Mouse (Mus musculus): ENCODE results near the gene Mydgf. TPM values are rescaled to one million over a fixed set of nuclear protein-coding genes. Genes with fewer than 3 reads are reported as not detected.

The Mydgf gene
- total and polyA plus RNA-seq, 2 experiments: 81.1 to 91.1 TPM

- Histone ChIP-seq H3K4me1 (ENCODE audit: control insufficient read depth, insufficient read depth, low read length) (peaks cover 2% of the 10 kb centered on the region; the same call in 1 of the 2 replicates), H3K9ac (ENCODE audit: low read depth, low read length) (no peak overlapping the region), H3K27ac (replicated peaks; ENCODE audit: insufficient read depth, low read depth, low read length) (no peak overlapping the region), H3K27me3 (ENCODE audit: control insufficient read depth, insufficient read depth, low read length) (peaks cover 10% of the 10 kb centered on the region), H3K36me3 (ENCODE audit: control insufficient read depth, insufficient read depth, low read length) (no peaks in the 10 kb centered on the region), H3K79me2 (ENCODE audit: control insufficient read depth, insufficient read depth, low read length) (no peaks in the 10 kb centered on the region), H3K4me3 (ENCODE audit: insufficient read depth, low read depth, low read length) (no peak overlapping the region)
- TF ChIP-seq POLR2A (IDR thresholded peaks at IDR 0.05; ENCODE audit: extremely low read depth, insufficient read depth, low read length) (no peak), CTCF (IDR thresholded peaks at IDR 0.05; ENCODE audit: low read depth, low read length) (no peak)
- no peak for DNase-seq (ENCODE audit: extremely low read depth, low read depth, low spot score)
- 12% methylated on average over 29 of the region's 30 CpGs for WGBS
Measured at GRCm38 (mm10) chr17:56148790-56149618, 34.7 kb downstream of the Mydgf start.

GRCm38 (mm10) chr17:56148280-56148679 is 35.4 kb downstream of the Mydgf start:
- no peak for DNase-seq (ENCODE audit: extremely low read depth, low read depth, low spot score)
- Histone ChIP-seq H3K4me1 (ENCODE audit: control insufficient read depth, insufficient read depth, low read length) (no peaks in the 10 kb centered on the region), H3K27ac (replicated peaks; ENCODE audit: insufficient read depth, low read depth, low read length) (no peak overlapping the region), H3K36me3 (ENCODE audit: control insufficient read depth, insufficient read depth, low read length) (no peaks in the 10 kb centered on the region), H3K79me2 (ENCODE audit: control insufficient read depth, insufficient read depth, low read length) (no peaks in the 10 kb centered on the region), H3K4me3 (ENCODE audit: insufficient read depth, low read depth, low read length) (no peak overlapping the region), H3K9ac (ENCODE audit: low read depth, low read length) (no peak overlapping the region), H3K27me3 (ENCODE audit: control insufficient read depth, insufficient read depth, low read length) (peaks cover 10% of the 10 kb centered on the region)
- WGBS: 40% methylated on average over 9 of the region's 9 CpGs
- no peak for TF ChIP-seq CTCF (IDR thresholded peaks at IDR 0.05; ENCODE audit: low read depth, low read length)
- no peak for TF ChIP-seq POLR2A (IDR thresholded peaks at IDR 0.05; ENCODE audit: extremely low read depth, insufficient read depth, low read length)

DNA sequence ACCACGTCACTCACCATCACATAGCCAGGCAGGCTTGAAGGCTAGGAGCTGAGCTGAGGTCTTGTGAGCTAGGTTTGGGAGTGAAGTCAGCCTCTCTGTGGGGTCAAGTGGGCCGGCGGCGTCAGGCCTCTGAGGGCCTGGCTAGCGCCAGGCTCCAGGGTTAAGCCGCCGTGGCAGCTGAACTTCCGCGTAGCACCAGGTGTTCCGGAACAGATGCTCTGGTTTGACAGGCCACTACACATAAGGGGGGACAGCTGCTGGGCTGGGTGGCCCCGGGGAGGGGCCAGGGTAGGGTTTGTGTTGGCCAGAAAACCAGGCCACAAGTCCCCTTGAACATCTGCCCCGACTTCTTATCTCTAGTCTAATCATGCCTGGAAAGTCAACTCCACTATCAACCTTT is 36.3 kb downstream of the Mydgf start:
- peaks cover 10% of the 10 kb centered on the region for H3K27me3 ChIP-seq (ENCODE audit: control insufficient read depth, insufficient read depth, low read length)

DNA sequence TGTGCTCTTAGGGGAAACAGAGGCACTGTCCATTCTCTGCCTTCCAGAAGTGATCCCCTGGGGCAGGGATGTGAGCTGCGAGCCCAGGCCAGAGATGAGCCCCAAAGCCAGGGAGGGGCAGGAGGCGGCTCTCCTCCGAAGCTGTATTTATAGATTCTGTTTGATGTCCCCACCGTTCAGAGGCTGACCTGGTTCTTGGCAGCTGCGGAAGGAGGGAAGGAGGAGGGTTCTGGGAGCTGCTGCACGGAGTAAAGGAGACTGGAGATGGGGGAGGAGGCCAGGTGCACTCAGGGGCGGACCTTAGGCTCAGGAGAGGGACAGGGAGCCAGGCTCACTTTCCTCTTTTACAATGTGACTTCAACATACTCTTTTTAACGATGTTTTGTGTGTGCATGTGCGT is 37.6 kb downstream of the Mydgf start:
- no peak for DNase-seq (ENCODE audit: extremely low read depth, low read depth, low spot score)
- H3K9ac ChIP-seq (ENCODE audit: low read depth, low read length): no peak overlapping the region
- TF ChIP-seq CTCF (IDR thresholded peaks at IDR 0.05; ENCODE audit: low read depth, low read length): no peak
- TF ChIP-seq POLR2A (IDR thresholded peaks at IDR 0.05; ENCODE audit: extremely low read depth, insufficient read depth, low read length): no peak
- no peaks in the 10 kb centered on the region for H3K36me3 ChIP-seq (ENCODE audit: control insufficient read depth, insufficient read depth, low read length)
- no peaks in the 10 kb centered on the region for H3K4me1 ChIP-seq (ENCODE audit: control insufficient read depth, insufficient read depth, low read length)
- no peaks in the 10 kb centered on the region for H3K79me2 ChIP-seq (ENCODE audit: control insufficient read depth, insufficient read depth, low read length)
- H3K4me3 ChIP-seq (ENCODE audit: insufficient read depth, low read depth, low read length): no peak overlapping the region
- no peak overlapping the region for H3K27ac ChIP-seq (replicated peaks; ENCODE audit: insufficient read depth, low read depth, low read length)
- WGBS: 45% methylated on average over 9 of the region's 9 CpGs
- H3K27me3 ChIP-seq (ENCODE audit: control insufficient read depth, insufficient read depth, low read length): peaks cover 17% of the 10 kb centered on the region

More for the DNA sequence above, 36.3 kb downstream of the Mydgf start:
- Histone ChIP-seq H3K9ac (ENCODE audit: low read depth, low read length) (no peak overlapping the region), H3K27ac (replicated peaks; ENCODE audit: insufficient read depth, low read depth, low read length) (no peak overlapping the region), H3K36me3 (ENCODE audit: control insufficient read depth, insufficient read depth, low read length) (no peaks in the 10 kb centered on the region), H3K79me2 (ENCODE audit: control insufficient read depth, insufficient read depth, low read length) (no peaks in the 10 kb centered on the region), H3K4me3 (ENCODE audit: insufficient read depth, low read depth, low read length) (no peak overlapping the region), H3K4me1 (ENCODE audit: control insufficient read depth, insufficient read depth, low read length) (no peaks in the 10 kb centered on the region)
- TF ChIP-seq POLR2A (IDR thresholded peaks at IDR 0.05; ENCODE audit: extremely low read depth, insufficient read depth, low read length) (no peak), CTCF (IDR thresholded peaks at IDR 0.05; ENCODE audit: low read depth, low read length) (no peak)
- 77% methylated on average over 12 of the region's 12 CpGs for WGBS
- no peak for DNase-seq (ENCODE audit: extremely low read depth, low read depth, low spot score)

GRCm38 (mm10) chr17:56144546-56144945 is 39.2 kb downstream of the Mydgf start:
- Histone ChIP-seq H3K27me3 (ENCODE audit: control insufficient read depth, insufficient read depth, low read length) (peaks cover 25% of the 10 kb centered on the region), H3K4me1 (ENCODE audit: control insufficient read depth, insufficient read depth, low read length) (no peaks in the 10 kb centered on the region), H3K27ac (replicated peaks; ENCODE audit: insufficient read depth, low read depth, low read length) (no peak overlapping the region), H3K9ac (ENCODE audit: low read depth, low read length) (no peak overlapping the region), H3K79me2 (ENCODE audit: control insufficient read depth, insufficient read depth, low read length) (no peaks in the 10 kb centered on the region), H3K36me3 (ENCODE audit: control insufficient read depth, insufficient read depth, low read length) (no peaks in the 10 kb centered on the region), H3K4me3 (ENCODE audit: insufficient read depth, low read depth, low read length) (no peak overlapping the region)
- 78% methylated on average over 9 of the region's 9 CpGs for WGBS
- no peak for DNase-seq (ENCODE audit: extremely low read depth, low read depth, low spot score)
- no peak for TF ChIP-seq POLR2A (IDR thresholded peaks at IDR 0.05; ENCODE audit: extremely low read depth, insufficient read depth, low read length)
- TF ChIP-seq CTCF (IDR thresholded peaks at IDR 0.05; ENCODE audit: low read depth, low read length): no peak
